Mouse (Mus musculus) spleen, postnatal 36 days (tissue): Measurements from ENCODE around the gene Syt16.

Experiments used
- DNase-seq, 2 experiments: peaks; one replicate each; pipeline ENCODE4 v3.0.0; 2022; ENCODE audit warnings: low spot score in 2 of 2, mixed read lengths in 1 of 2

Syt16 gene

GRCm38 (mm10) chr12:73997297-73998127 lies at the start of gene Syt16:
TSS of gene Syt16 (plus strand) at chr12:73997661.
- no peak for DNase-seq

DNA sequence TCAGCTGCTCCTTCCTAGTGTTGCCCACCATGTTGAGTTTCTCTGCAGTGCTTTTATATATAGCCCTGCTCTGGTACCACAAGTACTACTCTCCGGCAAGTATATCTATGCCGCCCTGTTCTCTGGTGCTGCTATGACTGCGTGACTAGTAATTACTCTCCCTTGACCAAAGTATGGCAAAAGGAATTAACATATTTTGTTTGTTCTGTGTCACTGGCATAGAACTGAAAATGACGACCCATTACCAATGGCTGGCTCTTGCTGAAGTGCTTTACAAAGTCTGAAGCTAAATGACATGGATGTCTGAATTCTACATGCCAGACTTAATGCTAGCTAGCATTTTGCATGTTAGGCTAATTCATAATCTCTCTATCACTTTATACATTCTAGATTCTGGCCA lies 49.0 kb upstream of the Syt16 start:
- no peak for DNase-seq

DNA sequence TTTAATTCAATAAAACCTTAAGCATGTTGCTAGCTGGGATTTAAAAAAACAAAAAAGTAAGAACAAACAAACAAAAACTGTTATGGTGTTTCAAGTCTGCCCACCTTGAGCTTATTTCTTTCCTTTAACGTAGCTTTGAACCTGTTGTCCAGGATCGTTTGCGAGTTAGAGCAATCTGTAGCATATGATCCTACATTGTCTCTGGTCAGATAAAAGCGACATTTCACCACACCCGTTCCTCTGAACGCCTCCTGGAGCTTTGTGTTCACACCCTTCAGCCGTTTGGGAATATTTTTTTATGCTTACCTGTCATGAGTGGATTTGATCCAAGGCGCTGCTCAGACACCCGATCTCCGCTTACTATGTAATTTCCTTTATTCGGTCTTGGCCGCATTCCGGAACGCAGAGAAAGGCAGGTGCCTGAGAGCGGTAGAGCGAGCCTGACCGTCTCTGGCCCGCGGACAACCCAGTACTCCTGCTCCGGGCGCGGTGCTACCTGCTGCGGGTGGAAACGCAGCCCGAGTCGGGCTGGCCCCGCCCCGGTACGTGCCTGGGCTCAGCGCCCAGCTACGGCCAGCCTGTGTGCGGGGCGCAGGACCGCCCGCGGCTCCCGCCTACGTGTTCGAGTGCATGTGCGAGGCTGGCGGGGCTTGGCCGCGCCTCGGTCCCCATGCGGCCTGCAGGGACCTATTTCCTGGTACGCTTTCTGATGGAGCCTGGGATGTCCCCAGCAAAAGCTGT lies 48.0 kb upstream of the Syt16 start:
- DNase-seq: no peak

- DNase-seq: peak; percentile 45 to 51
These were observed 44.6 kb upstream of the Syt16 start for GRCm38 (mm10) chr12:73952879-73953278.

- peak; percentile 13 to 14 for DNase-seq
These were observed 43.9 kb upstream of the Syt16 start for GRCm38 (mm10) chr12:73953420-73954186.

- no peak for DNase-seq
These were observed 42.7 kb upstream of the Syt16 start for GRCm38 (mm10) chr12:73954785-73955184.

- no peak for DNase-seq
These were observed 39.8 kb upstream of the Syt16 start for GRCm38 (mm10) chr12:73957676-73958075.

DNA sequence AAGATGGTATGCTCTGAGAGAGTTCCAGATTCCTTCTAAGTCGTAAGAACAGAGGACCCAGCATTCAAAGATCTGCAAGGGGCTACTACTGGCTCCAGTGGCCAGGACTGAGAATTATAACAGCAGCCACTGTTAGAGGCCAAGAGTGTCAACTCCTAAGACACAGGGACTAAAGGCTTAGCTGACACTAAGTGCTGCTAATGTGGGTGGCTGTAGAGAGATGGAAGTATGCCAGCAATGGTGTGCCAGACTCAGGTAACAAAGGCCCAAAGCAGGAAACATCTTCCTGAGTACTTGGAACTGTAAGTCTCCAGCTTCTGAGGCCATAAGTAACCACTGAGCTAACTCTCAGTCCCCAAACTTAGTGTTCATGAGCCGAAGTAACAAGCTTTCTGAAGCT lies 38.6 kb upstream of the Syt16 start:
- no peak for DNase-seq

GRCm38 (mm10) chr12:73964291-73965281 lies 32.9 kb upstream of the Syt16 start, which contains the start of gene Snapc1:
TSS of gene Snapc1 (plus strand) at chr12:73964481.
- DNase-seq: peak; percentile 95 to 97

GRCm38 (mm10) chr12:73969142-73969541 lies 28.3 kb upstream of the Syt16 start:
- no peak for DNase-seq

DNA sequence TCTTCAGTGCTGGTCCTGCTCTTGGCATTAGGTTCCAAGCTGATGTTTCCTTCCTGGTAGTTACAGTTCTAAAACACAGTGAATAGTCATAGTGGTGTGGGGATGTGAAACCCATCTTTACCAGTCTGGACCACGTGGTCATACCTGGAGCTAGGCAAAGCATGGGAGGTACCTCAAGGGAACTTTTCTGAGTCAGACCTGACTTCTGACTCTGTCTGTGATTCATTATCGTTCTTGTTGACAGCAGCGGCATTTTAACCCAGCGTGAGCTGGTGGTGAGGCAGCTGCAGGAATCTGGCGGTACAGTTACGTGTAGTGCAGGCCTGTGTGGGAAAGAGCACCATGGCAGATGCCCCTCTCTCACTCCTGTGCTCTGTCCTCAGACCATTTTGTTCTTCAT lies 22.9 kb upstream of the Syt16 start:
- DNase-seq: no peak

DNA sequence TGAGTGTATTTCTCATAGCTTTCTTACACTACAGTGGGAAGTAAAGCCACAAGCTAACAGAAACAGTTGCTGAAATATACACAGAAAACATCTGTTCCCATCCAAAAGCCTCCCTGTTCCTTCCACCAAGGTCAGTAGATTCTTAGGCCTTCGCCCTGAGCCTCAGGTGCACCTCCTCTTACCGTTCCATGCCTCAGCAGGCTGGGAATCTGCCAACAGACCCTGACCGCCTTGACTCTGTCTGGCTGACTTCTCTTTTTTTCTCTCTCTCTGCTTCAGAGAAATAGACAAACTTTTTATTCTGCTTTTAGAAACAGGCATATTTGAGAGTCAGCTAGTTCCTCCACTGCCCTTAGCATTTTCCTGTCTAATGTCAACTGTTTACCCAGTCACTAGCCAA lies 19.3 kb upstream of the Syt16 start:
- DNase-seq: no peak

- DNase-seq: no peak
These were observed 17.8 kb upstream of the Syt16 start for GRCm38 (mm10) chr12:73979667-73980066.

- DNase-seq: no peak
These were observed 14.9 kb upstream of the Syt16 start for GRCm38 (mm10) chr12:73982533-73982932.

- DNase-seq: no peak
These were observed 11.2 kb upstream of the Syt16 start for GRCm38 (mm10) chr12:73986299-73986698.

DNA sequence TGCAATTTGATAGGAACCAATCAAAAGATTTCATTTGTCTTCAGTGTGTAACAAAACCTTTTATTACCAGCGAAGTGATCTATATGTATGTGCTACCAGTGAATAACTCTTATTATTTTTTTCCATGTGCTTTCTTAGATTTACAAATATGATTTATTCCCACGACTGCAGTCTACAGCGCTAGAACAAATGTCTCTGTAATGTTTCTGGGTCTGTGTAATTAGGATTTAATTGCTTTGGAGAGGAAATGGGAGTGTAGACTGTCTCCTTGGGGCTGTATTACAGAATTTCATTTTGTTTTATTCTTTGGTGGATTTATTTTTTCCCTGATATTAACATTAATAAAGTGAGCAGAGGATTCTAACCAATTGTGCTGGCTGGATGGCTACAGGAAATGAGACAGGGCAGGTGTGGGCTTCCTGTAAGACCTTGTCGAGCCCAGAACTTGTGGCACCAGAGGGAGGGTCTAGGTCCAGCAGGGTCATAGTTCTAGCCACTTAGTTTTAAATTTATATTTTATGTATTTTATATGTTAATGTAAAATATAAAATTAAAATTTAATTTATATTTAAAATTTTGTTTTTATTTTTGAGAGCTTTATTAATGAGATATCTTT lies 9.0 kb upstream of the Syt16 start:
- no peak for DNase-seq

DNA sequence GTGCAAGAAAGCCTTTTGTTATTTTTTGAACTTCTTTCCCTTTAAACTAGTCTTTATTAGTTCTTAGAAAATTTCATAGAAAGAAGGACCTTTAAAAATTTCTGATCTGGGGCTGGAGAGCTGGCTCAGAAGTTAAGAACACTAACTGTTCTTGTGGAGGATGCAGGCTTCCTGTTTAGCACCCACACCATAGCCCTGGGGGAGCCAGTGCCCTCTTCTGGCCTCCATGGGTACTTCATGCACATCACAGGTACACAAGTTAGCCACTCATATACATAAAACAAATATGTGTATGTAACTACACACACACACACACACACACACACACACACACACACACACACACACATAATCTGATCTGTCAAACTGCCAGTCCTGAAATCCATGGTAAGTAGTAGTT lies 7.9 kb upstream of the Syt16 start:
- peak; percentile 31 to 34 for DNase-seq

GRCm38 (mm10) chr12:73996906-73997296 lies 560 bp upstream of the Syt16 start:
- DNase-seq: no peak

GRCm38 (mm10) chr12:73998128-73998456 lies 631 bp downstream of the Syt16 start:
- DNase-seq: no peak

DNA sequence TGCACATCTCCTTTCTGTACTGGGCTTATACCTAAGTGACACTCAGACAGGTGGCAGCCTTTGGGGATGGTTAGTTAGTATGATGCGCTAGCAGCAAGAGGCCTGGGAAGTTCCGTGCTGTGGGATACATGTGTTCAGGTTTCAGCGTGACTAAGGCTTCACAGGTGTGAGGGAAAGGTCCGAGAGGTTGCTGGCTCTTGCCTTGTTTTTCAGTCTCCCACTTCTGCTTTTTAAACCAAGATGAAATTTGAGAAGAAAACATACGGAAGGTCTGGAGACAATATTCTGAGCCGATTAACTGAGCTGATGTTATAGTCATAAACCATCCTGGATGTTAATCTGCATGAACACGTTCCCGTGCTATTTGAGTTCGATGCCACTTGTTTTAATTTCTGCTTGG lies 5.0 kb downstream of the Syt16 start:
- DNase-seq: no peak

DNA sequence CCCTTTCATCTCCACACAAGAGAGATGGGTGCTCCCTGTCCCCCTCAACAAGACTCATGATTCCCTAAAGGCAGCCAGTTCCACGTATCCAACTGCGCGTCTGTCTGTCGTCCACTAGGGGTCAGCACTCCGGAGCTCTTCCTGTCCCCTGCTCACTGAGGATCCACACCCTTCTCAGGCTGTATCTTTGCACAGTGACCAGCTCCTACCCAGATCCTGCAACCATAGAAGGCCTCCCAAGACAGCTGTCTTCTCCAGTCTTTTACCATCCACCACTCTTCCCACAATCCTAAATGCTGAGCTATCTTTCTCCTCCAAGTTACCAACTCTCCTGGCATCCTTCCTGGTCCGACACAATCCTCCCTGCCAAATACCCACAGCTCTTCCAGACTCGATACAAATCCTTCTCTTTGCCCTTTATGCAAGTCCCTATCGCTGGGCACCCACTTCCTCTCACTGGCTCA lies 12.0 kb downstream of the Syt16 start:
- peak in 1 of 2 experiments; percentile 6 for DNase-seq
